Mouse (Mus musculus) ES-E14 (cell line): ENCODE measurements around the gene Fkbp3.

Source experiments
- MAFK ChIP-seq: IDR thresholded peaks from 2 replicates; pipeline ENCODE4 v1.6.1; 2014; ENCODE audit warnings: mild to moderate bottlenecking, low read depth, low read length, inconsistent platforms; ENCODE audit not compliant: insufficient read depth
- ZC3H11A ChIP-seq: IDR thresholded peaks from 2 replicates; pipeline ENCODE4 v1.6.1; 2012; ENCODE audit warnings: low read depth, mild to moderate bottlenecking, inconsistent platforms, low read length, borderline replicate concordance

DNA sequence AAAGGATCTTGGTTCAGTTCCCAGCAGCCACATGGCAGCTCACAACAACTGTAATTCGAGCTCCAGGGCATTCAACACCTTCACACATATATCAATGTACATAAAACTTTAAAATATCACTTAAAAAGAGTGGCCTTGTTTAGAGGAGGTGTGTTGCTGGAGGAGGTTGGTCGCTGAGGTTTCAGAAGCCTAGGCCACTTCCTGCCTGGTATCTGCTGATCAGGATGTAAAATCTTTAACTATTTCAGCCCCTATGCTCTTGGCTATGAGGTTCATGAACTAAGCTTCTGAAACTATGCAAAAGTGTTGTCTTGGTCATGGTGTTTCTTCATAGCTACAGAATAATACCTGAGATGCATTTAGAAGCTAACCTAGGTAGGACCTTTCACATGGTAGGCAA, 8.6 kb downstream of the Fkbp3 start:
- TF ChIP-seq ZC3H11A (no peak), MAFK (no peak)
